Mouse (Mus musculus): ENCODE measurements around the gene Rbms1. TPM values are rescaled to one million over a fixed set of nuclear protein-coding genes. Genes with fewer than 3 reads are reported as not detected.
"Not testable (repeated sequence)": the region's sequence is repeated elsewhere in the genome, so short reads cannot be mapped to it uniquely, and the experiment has no call there.

Rbms1 gene
- polyA plus RNA-seq, 1 experiment from 2014 or later: 50.9 TPM

DNA sequence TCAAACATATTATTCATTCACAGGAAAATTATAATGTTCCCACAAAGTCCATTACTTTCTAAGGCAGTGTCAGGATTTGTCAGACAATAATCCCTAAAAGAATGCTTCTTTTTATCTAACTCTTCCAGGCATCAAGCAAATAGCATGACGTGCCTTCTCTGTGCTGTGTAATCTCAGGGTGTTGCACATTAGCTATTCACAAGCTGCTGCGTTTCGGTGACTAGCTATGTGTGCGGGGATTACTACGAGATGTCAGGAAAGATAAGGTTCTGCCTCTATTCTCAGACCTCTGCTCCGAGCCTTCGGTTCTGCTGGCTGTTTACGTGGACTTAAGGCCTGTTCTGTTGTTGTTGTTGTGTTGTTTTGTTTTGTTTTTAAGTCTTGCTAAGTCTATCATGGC, 130.7 kb downstream of the Rbms1 start:
- Histone ChIP-seq H3K27ac (no peak overlapping the region), H3K9me3 (no peaks in the 10 kb centered on the region), H3K4me1 (peaks cover 13% of the 10 kb centered on the region), H3K27me3 (replicated peaks) (no peaks in the 10 kb centered on the region), H3K9ac (no peak overlapping the region), H3K4me2 (no peak overlapping the region), H3K4me3 (no peak overlapping the region), H3K36me3 (replicated peaks) (no peaks in the 10 kb centered on the region)
- WGBS: 23% methylated on average over 8 of the region's 8 CpGs
- peak; percentile 57; the same call in 1 of the 2 replicates for ATAC-seq (replicated peaks)

DNA sequence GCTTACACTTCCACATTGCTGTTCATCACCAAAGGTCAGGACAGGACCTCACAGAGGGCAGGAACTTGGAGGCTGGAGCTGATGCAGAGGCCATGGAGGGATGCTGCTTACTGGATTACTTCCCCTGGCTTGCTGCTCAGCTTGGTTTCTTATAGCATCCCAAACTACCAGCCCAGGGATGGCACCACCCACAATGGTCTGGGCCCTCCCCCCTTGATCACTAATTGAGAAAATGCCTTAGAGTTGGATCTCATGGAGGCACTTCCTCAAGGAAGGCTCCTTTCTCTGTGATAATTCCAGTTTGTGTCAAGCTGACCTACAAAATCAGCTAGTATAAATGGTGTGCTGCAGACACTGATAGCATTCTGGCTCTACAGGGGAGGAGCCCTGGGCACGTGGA, 132.5 kb downstream of the Rbms1 start:
- not testable (repeated sequence) for H3K36me3 ChIP-seq (replicated peaks); H3K4me1 ChIP-seq; H3K4me3 ChIP-seq; H3K27me3 ChIP-seq (replicated peaks); H3K4me2 ChIP-seq; H3K9me3 ChIP-seq; ATAC-seq (replicated peaks); H3K27ac ChIP-seq; H3K9ac ChIP-seq
- WGBS: 46% methylated on average over 1 of the region's 1 CpGs

DNA sequence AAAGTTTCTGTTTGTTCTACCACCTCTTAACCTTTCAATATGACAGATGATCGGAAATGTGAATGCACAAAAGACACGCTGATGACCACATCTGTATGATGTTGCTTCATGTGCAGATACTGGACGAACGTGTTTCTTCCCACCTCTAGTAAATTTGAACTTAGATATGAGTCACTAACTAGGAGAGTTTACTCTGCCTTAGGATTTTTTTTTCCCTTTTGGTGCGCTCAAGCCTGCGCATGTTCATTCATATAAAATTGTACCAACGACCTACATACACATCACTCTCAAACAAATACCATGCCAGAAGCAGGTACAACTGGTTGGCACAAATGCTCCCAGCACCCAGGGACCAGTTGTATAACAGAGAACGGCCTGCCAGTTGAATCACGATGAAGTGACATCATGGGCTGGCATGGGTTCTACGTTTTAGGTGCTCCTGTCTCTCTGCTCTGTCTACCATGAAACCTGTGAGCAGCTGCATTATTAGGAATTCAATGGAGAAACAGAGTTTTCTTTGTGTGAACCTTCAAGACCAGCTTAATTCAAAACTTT, 134.0 kb downstream of the Rbms1 start:
- no peaks in the 10 kb centered on the region for H3K27me3 ChIP-seq (replicated peaks)
- ATAC-seq (replicated peaks): no peak
- no peak overlapping the region for H3K4me2 ChIP-seq
- 86% methylated on average over 10 of the region's 10 CpGs for WGBS
- no peak overlapping the region for H3K27ac ChIP-seq
- H3K9me3 ChIP-seq: no peaks in the 10 kb centered on the region
- H3K9ac ChIP-seq: no peak overlapping the region
- H3K4me1 ChIP-seq: peaks cover 9% of the 10 kb centered on the region
- H3K4me3 ChIP-seq: no peak overlapping the region
- H3K36me3 ChIP-seq (replicated peaks): no peaks in the 10 kb centered on the region

DNA sequence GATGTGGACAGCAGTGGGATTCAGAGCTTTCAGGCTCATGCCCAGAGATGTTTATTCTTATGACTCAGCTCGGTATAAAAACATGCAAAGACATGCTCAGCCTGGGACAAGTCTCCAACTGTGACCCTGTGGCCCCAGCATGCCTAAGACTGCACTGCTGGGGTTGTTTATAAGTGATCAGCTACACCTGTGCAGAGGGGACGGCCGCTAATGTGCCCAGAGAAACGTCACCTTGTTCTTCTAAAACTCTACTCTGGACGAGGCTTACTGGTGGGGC, 135.9 kb downstream of the Rbms1 start:
- no peaks in the 10 kb centered on the region for H3K27me3 ChIP-seq (replicated peaks)
- H3K4me2 ChIP-seq: no peak overlapping the region

DNA sequence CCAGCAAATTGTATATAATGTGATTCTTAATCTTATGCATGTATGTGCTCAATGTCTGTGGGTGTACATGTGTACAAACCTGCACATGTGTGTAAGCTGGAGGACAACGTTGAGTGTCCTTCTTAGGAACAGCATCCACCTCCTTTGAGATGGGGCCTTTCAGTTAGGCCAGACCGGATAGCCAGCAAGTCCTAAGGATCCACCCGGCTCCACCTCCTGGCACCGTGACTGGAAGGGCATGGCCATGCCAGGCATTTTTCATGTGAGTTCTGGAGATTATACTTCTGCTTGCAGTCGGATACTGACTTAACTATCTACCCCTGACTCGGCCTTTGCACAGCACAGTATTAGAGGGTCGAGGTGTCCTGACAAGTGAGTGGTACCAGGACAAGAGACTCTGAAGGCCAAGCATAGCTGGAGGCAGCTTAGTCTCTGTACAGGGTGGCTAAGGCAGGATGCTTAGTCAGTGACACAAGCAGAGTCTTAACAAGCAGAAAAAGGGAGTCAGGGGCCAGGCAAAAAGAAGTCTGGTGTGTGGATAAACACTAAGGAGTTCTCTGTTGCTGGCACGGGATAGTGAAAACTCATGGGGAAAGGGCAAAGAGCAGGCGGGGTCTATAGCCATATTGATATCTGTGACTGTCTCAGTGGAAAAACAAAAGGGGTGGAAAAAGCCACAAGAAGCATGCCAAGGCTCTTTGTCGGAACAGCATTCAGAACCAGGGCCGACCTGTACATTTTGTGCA, 136.4 kb downstream of the Rbms1 start:
- H3K27me3 ChIP-seq (replicated peaks): no peaks in the 10 kb centered on the region
- H3K4me1 ChIP-seq: no peaks in the 10 kb centered on the region
- no peak overlapping the region for H3K27ac ChIP-seq
- no peak overlapping the region for H3K4me3 ChIP-seq
- no peaks in the 10 kb centered on the region for H3K9me3 ChIP-seq
- no peak for ATAC-seq (replicated peaks)
- no peak overlapping the region for H3K4me2 ChIP-seq
- WGBS: 87% methylated on average over 11 of the region's 11 CpGs
- H3K36me3 ChIP-seq (replicated peaks): no peaks in the 10 kb centered on the region
- no peak overlapping the region for H3K9ac ChIP-seq

More for the DNA sequence above, 135.9 kb downstream of the Rbms1 start:
- Histone ChIP-seq H3K36me3 (replicated peaks) (no peaks in the 10 kb centered on the region), H3K27ac (no peak overlapping the region), H3K9me3 (no peaks in the 10 kb centered on the region), H3K4me1 (peaks cover 3% of the 10 kb centered on the region), H3K4me3 (no peak overlapping the region), H3K9ac (no peak overlapping the region)
- WGBS: 80% methylated on average over 5 of the region's 5 CpGs
- no peak for ATAC-seq (replicated peaks)

DNA sequence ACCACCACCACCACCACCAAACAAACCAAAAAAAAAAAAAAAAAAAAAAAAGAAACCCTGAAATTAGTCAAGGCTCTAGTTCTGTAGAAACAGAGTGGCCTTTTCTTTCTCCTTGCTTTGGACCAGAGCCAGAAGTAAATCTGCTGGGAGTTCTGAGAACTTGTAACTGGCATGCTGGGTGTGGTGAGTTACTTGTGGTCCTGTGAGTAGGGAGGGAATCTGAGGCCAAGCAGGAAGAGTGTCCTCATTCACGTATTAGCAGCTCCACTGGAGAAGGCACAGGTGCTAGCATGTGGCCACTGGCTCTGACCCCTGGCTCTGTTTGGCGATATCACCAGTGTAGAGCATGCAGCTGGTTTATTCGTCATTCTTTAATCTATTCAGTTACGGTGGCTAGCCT, 137.3 kb downstream of the Rbms1 start:
- WGBS: 71% methylated on average over 4 of the region's 4 CpGs

DNA sequence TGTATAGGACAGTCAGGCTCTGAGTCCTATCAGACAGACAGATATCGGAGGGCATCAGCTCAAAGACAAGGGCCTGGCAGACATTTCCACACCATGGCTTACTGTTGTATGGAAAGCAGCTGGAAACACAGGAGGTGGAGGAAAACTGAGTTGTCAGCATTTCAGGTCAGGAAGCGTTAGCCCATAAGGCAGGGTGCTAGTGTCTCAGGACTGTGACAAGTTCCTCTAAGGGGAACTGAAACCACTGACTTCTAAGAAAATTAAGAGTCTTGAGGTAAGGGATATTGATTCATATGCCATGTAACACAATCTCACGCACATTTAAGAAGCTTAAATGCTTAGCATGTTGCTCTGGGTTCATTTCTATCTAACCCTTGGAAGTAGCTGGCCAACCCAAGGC, 141.4 kb downstream of the Rbms1 start:
- ATAC-seq (replicated peaks): no peak
- WGBS: 89% methylated on average over 3 of the region's 3 CpGs
- Histone ChIP-seq H3K36me3 (replicated peaks) (no peaks in the 10 kb centered on the region), H3K9me3 (no peaks in the 10 kb centered on the region), H3K27me3 (replicated peaks) (no peaks in the 10 kb centered on the region), H3K9ac (no peak overlapping the region), H3K4me2 (no peak overlapping the region), H3K27ac (no peak overlapping the region), H3K4me3 (no peak overlapping the region), H3K4me1 (no peaks in the 10 kb centered on the region)

More for the DNA sequence above, 137.3 kb downstream of the Rbms1 start:
- no peak overlapping the region for H3K9ac ChIP-seq
- H3K4me1 ChIP-seq: no peaks in the 10 kb centered on the region
- no peak overlapping the region for H3K4me3 ChIP-seq
- no peak overlapping the region for H3K27ac ChIP-seq
- H3K9me3 ChIP-seq: no peaks in the 10 kb centered on the region
- no peaks in the 10 kb centered on the region for H3K36me3 ChIP-seq (replicated peaks)
- ATAC-seq (replicated peaks): no peak
- H3K4me2 ChIP-seq: no peak overlapping the region
- H3K27me3 ChIP-seq (replicated peaks): no peaks in the 10 kb centered on the region

DNA sequence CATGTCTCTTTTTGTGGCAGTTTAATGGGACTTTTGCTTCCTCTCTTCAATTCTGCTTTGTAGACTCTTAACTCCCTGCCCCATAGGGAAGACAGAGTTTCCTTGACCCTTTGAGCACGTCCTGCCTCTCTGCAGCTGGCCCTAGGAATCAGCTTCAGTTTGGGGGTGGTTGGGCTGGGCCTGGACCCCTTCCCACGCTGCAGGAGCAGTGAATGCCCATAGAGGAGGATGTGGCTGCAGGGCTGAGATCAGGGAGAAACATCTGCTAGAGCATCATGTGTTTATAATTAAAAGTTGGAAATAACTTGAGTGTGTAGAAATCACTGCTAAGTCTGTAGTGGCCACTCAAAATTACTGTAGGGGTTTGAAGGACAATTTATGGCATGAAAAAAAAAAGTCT, 144.4 kb downstream of the Rbms1 start:
- 21% methylated on average over 2 of the region's 2 CpGs for WGBS
- H3K9ac ChIP-seq: no peak overlapping the region
- H3K36me3 ChIP-seq (replicated peaks): no peaks in the 10 kb centered on the region
- no peaks in the 10 kb centered on the region for H3K9me3 ChIP-seq
- no peak overlapping the region for H3K4me3 ChIP-seq
- no peaks in the 10 kb centered on the region for H3K27me3 ChIP-seq (replicated peaks)
- H3K4me1 ChIP-seq: no peaks in the 10 kb centered on the region
- no peak overlapping the region for H3K27ac ChIP-seq
- ATAC-seq (replicated peaks): no peak
- no peak overlapping the region for H3K4me2 ChIP-seq

DNA sequence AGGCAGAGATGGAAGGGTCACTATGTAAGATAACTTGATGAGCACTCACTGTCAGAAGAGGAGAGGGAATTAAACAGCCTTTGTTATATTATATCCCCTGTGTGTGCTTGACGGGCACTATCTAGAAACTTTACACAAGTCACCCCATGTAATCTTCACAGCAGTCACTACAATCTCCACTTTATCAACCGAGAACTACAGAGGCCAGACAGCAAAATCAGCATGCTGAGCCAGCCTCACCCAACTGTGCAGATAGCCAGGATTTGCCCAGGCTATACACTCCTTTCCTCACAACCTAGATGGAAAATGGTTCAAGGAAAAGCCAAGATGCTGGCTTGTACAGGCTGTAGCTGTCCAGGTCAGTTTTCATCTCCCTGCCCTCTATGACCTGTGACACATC, 146.7 kb downstream of the Rbms1 start:
- H3K4me2 ChIP-seq: no peak overlapping the region
- H3K27ac ChIP-seq: no peak overlapping the region
- ATAC-seq (replicated peaks): no peak
- WGBS: 61% methylated on average over 2 of the region's 2 CpGs
- H3K9ac ChIP-seq: no peak overlapping the region
- H3K36me3 ChIP-seq (replicated peaks): no peaks in the 10 kb centered on the region
- no peaks in the 10 kb centered on the region for H3K9me3 ChIP-seq
- no peak overlapping the region for H3K4me3 ChIP-seq
- no peaks in the 10 kb centered on the region; the same call in 1 of the 2 replicates for H3K27me3 ChIP-seq (replicated peaks)
- no peaks in the 10 kb centered on the region for H3K4me1 ChIP-seq

DNA sequence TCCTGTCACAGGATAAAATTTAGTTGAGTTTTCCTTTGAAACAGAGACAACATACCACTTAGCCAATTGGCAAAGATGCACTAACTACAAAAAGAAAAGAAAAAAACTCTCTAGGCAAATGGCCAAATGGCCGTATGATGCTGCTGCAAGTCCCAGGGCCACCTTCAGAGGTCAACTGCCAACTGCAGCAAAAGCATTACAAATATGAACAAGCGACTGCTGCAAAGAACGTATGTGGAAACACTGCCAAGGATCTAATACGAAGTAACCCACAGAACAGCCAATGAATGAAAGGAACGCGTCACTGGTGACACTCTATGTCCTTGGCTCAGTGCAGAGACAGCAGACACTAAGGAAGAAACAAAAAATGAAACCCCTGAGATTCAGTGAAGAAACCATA, 148.2 kb downstream of the Rbms1 start:
- no peak overlapping the region for H3K9ac ChIP-seq
- no peak overlapping the region for H3K4me2 ChIP-seq
- H3K36me3 ChIP-seq (replicated peaks): no peaks in the 10 kb centered on the region
- 82% methylated on average over 6 of the region's 6 CpGs for WGBS
- H3K27me3 ChIP-seq (replicated peaks): peaks cover 1% of the 10 kb centered on the region; the same call in 1 of the 2 replicates
- no peaks in the 10 kb centered on the region for H3K9me3 ChIP-seq
- no peak overlapping the region for H3K4me3 ChIP-seq
- H3K27ac ChIP-seq: no peak overlapping the region
- ATAC-seq (replicated peaks): no peak
- no peaks in the 10 kb centered on the region for H3K4me1 ChIP-seq

DNA sequence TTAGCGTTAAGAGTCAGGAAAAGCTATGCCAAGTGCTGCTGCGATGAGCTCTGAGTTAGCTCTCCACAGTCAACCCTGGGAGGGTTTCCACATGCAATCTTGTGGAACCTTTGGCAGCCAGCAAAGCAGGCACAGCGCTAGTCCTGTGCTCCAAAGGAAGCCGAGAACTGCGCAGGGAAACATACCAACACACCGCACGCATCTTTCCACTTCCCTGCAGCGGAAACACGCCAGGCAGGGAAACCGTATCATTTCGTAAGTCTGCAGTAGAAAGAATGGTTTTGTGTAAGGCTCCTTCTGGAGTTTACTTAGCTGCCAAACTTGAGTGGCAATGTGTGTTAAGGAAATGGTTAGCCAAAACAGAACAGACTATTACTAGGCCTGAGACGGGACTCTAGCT, 150.0 kb downstream of the Rbms1 start:
- Histone ChIP-seq H3K4me3 (no peak overlapping the region), H3K27me3 (replicated peaks) (peaks cover 7% of the 10 kb centered on the region; the same call in 1 of the 2 replicates), H3K4me1 (no peaks in the 10 kb centered on the region), H3K9ac (no peak overlapping the region), H3K4me2 (no peak overlapping the region), H3K9me3 (no peaks in the 10 kb centered on the region), H3K36me3 (replicated peaks) (no peaks in the 10 kb centered on the region), H3K27ac (no peak overlapping the region)
- ATAC-seq (replicated peaks): no peak
- WGBS: 85% methylated on average over 12 of the region's 12 CpGs

DNA sequence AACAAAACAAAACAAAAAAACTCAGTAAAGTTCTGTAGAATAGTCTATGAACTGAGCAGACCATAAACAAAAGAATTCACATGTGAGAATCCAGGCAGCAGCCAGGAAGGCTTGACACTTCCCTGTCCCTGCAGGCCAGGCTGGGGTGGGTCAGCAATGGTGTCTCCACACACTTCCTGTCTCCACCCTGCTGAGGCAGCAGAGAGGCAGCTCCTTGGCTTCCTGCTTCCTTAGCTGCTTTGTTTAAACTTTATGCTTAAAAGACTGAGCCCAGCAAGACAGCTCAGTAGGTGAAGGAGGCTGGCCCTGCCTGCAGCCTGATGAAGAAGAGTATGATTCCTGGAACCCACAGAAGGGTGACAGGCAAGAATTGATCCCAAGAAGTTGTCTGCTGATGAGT, 152.4 kb downstream of the Rbms1 start:
- H3K4me2 ChIP-seq: no peak overlapping the region
- H3K36me3 ChIP-seq (replicated peaks): no peaks in the 10 kb centered on the region
- no peak overlapping the region for H3K9ac ChIP-seq
- no peaks in the 10 kb centered on the region for H3K9me3 ChIP-seq
- ATAC-seq (replicated peaks): no peak
- H3K4me3 ChIP-seq: no peak overlapping the region
- peaks cover 7% of the 10 kb centered on the region; the same call in 1 of the 2 replicates for H3K27me3 ChIP-seq (replicated peaks)
- no peaks in the 10 kb centered on the region for H3K4me1 ChIP-seq
- H3K27ac ChIP-seq: no peak overlapping the region

DNA sequence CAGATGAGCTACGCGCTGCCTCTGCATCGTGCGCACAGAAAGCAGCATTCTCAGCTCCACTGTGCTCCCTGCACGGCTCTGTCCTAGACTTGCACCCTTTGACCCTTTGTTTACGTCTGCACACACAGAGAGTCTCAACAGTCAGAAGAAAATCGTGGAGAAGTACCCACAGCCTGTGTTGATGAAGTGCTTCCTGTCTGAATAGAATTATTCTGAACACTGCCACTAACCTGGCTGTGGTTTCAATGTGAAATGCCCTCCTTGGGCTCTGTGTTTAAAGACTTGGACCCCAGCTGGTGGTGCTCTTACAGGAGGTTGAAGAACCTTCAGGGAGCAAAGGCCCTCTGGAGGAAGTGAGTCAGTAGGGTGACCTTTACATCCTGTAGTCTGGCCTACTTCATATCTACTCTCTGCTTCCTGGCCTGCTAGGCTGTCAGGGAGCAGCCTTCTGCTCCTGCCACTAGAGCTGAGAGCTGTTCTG, 153.5 kb downstream of the Rbms1 start:
- no peak overlapping the region for H3K27ac ChIP-seq
- WGBS: 73% methylated on average over 7 of the region's 7 CpGs
- H3K27me3 ChIP-seq (replicated peaks): peaks cover 7% of the 10 kb centered on the region; the same call in 1 of the 2 replicates
- 0 out of 2 replicates have a peak, but pooled peaks have one; percentile 37 for ATAC-seq (replicated peaks)
- no peak overlapping the region for H3K9ac ChIP-seq
- no peak overlapping the region for H3K4me2 ChIP-seq
- no peak overlapping the region for H3K4me3 ChIP-seq
- H3K9me3 ChIP-seq: no peaks in the 10 kb centered on the region
- no peaks in the 10 kb centered on the region for H3K4me1 ChIP-seq
- H3K36me3 ChIP-seq (replicated peaks): no peaks in the 10 kb centered on the region
